Mouse (Mus musculus) common myeloid progenitor, adult 5-6 weeks (primary cell): ENCODE results near the gene Gm21870. TPM values are rescaled to one million over a fixed set of nuclear protein-coding genes. Genes with fewer than 3 reads are reported as not detected.
"Not testable (repeated sequence)": the region's sequence is repeated elsewhere in the genome, so short reads cannot be mapped to it uniquely, and the experiment has no call there.

Experiments
- ATAC-seq: replicated peaks from 2 replicates; pipeline ENCODE4 v1.8.0; 2016; ENCODE audit warnings: low read depth, mild to moderate bottlenecking, moderate TSS enrichment, inconsistent platforms; ENCODE audit not compliant: poor library complexity, severe bottlenecking
- total RNA-seq: library from RNA; stranded (forward); fragments of 200-1000, 187-1606 nt; gene quantifications from 2 replicates; pipeline ENCODE4 v1.2.3, GENCODE M21; 2017

Gene Gm21870
- total RNA-seq = not detected in 2 replicates

DNA sequence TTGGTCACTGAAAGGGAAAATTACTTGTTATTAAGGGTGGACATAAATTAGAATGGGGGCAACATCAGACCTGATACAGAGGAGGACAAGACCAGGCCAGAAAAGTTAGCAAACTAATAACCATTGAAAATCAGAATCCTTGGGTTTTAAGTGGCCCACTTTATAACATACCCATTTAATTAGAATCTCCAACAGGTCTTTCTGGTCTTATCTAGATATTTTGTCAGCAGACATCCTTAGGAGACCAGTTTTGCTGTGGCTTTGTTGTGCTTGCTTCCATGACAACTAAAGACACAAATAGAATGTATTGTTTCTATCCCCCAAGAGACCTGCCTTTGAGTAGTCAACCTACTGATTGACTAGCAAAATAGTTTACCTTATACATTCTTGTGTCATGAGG, at the start of gene Gm21870:
TSS of gene Gm21870 (minus strand) at position 101 of the 400 bp plus-strand sequence.
- ATAC-seq = not testable (repeated sequence)

DNA sequence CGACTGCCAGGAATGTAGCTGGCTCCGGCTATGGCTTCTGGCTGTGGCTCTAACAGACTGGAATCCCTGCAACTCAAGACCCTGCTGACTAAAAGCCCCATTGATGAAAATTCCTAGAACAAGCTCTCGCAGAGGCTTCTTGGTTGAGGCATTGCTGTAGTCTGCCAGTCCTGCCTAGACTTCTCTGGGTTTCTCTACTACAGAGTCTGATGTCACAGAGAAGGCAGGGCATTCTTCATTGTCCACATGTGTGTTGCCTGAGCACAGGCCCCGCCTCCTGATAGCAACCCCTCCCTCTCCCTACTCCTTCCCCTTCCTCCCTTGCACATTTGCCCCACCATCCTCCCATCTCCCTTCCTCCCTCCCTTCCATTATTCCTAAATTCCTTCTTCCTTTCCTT, 30.2 kb downstream of the Gm21870 start, which contains the start of gene Btbd35f6:
TSS of gene Btbd35f6 (minus strand) at position 101 of the 400 bp plus-strand sequence.
- ATAC-seq = not testable (repeated sequence)

Other genes with a start within 250 kb of the Gm21870 start
- not detected in 2 replicates for gene Btbd35f6, start 30.3 kb downstream of the Gm21870 start, total RNA-seq
- gene Btbd35f9, start 174.7 kb upstream of the Gm21870 start, total RNA-seq = not detected in 2 replicates